8 mouse cellular contexts compared by ENCODE assay signal in genomic region chr5:21784161-21785052, GRCm38 (mm10). TPM values are rescaled to one million over a fixed set of nuclear protein-coding genes. Genes with fewer than 3 reads are reported as not detected.
DNase-seq lines count a peak whose midpoint lies in the region; ATAC-seq and TF ChIP-seq lines count a peak whose summit lies in the region.

No protein-coding gene starts in this region.

- peak overlapping the region; percentile 61 for H3ac ChIP-seq in myocyte (ENCODE audit: control insufficient read depth, insufficient read length)

- peak overlapping the region; percentile 82 for H3K27ac ChIP-seq in hindbrain, embryonic 12.5 days
- peak overlapping the region; percentile 62 for H3K27ac ChIP-seq in limb, embryonic 15.5 days

- peak; percentile 22 for ATAC-seq in frontal cortex, adult (ENCODE audit: low TSS enrichment)
- ATAC-seq in hindbrain, embryonic 12.5 days (ENCODE audit: low FRiP score), result peak; percentile 87
- ATAC-seq in limb, embryonic 15.5 days (ENCODE audit: insufficient number of reproducible peaks, low FRiP score, low TSS enrichment, low read depth), result peak; percentile 62

- peaks cover 40% of the 10 kb centered on the region for H3K79me2 ChIP-seq in myocyte (ENCODE audit: control insufficient read depth, insufficient read depth)

- peak overlapping the region; percentile 83 for H3K4me3 ChIP-seq in hindbrain, embryonic 12.5 days
- H3K4me3 ChIP-seq in limb, embryonic 15.5 days, result peak overlapping the region; percentile 96
- H3K4me3 ChIP-seq in myocyte, result peak overlapping the region; percentile 76

- DNase-seq in frontal cortex, adult 2 months (ENCODE audit: extremely low spot score in 1 of 2, low spot score in 1 of 2), result no peak
- peak; percentile 29 for DNase-seq in MN1 (ENCODE audit: low spot score)
- peak; percentile 8 for DNase-seq in embryo, embryonic 11.5 days (ENCODE audit: low read depth, low spot score)
- DNase-seq in layer of hippocampus, adult 11-12 months (ENCODE audit: low spot score), result no peak

- H3K4me1 ChIP-seq in hindbrain, embryonic 12.5 days, result peaks cover 28% of the 10 kb centered on the region
- H3K4me1 ChIP-seq in limb, embryonic 15.5 days, result peaks cover 11% of the 10 kb centered on the region

- under 1% methylated on average over 50 of the region's 51 CpGs for WGBS in hindbrain, embryonic 12.5 days
- WGBS in limb, embryonic 15.5 days, result under 1% methylated on average over 51 of the region's 51 CpGs

- H3K36me3 ChIP-seq in hindbrain, embryonic 12.5 days, result peaks cover 38% of the 10 kb centered on the region
- peaks cover 37% of the 10 kb centered on the region for H3K36me3 ChIP-seq in limb, embryonic 15.5 days
- peaks cover 21% of the 10 kb centered on the region for H3K36me3 ChIP-seq in myocyte (ENCODE audit: control insufficient read depth, insufficient read depth)

- peak overlapping the region; percentile 96 for H3K4me2 ChIP-seq in hindbrain, embryonic 12.5 days (replicated peaks)
- peak overlapping the region; percentile 96 for H3K4me2 ChIP-seq in limb, embryonic 15.5 days
- H3K4me2 ChIP-seq in myocyte (ENCODE audit: low read depth), result peak overlapping the region; percentile 98

- no peak for TF ChIP-seq POLR2A in myocyte (IDR thresholded peaks at IDR 0.05; ENCODE audit: insufficient read length, low read depth)

- H3K9me3 ChIP-seq in hindbrain, embryonic 12.5 days (replicated peaks), result no peaks in the 10 kb centered on the region
- H3K9me3 ChIP-seq in limb, embryonic 15.5 days, result no peaks in the 10 kb centered on the region

- H3K9ac ChIP-seq in hindbrain, embryonic 12.5 days, result peak overlapping the region; percentile 88
- peak overlapping the region; percentile 71 for H3K9ac ChIP-seq in limb, embryonic 15.5 days

- H3K27me3 ChIP-seq in hindbrain, embryonic 12.5 days, result no peaks in the 10 kb centered on the region
- H3K27me3 ChIP-seq in limb, embryonic 15.5 days, result no peaks in the 10 kb centered on the region
- no peaks in the 10 kb centered on the region for H3K27me3 ChIP-seq in myocyte (ENCODE audit: control insufficient read depth, insufficient read depth, insufficient read length)

TF ChIP-seq in myocyte, 11 proteins besides CTCF, POLR2A, EP300 and RAD21:
- TF ChIP-seq CEBPB (IDR thresholded peaks at IDR 0.05; ENCODE audit: insufficient read depth, poor library complexity, severe bottlenecking), result no peak
- TF ChIP-seq MYOD1 (IDR thresholded peaks at IDR 0.05; ENCODE audit: control insufficient read depth in 1 of 3, insufficient read length in 2 of 3, low read depth in 2 of 3), result peak in 1 of 3 experiments; percentile 40
- no peak for TF ChIP-seq SRF (IDR thresholded peaks at IDR 0.05; ENCODE audit: control insufficient read depth, insufficient read length, low read depth)
- TF ChIP-seq MYOG (IDR thresholded peaks at IDR 0.05; ENCODE audit: control insufficient read depth in 1 of 3, insufficient read depth in 1 of 3, insufficient read length in 2 of 3, low read depth in 2 of 3), result no peak

RNA-seq across cellular contexts. Expression of gene Dnajc2, which starts 0.6 kb away (rescaled TPM):
- polyA plus RNA-seq in frontal cortex, adult 2 months (2012; rRNA removed), result 21.5 and 24.1 TPM in 2 replicates
- polyA plus RNA-seq in hindbrain, embryonic 12.5 days (2016; fragmentation: Nextera tagmentation; extraction: Ambion mirVana), result 81.0 and 86.5 TPM in 2 replicates
- 51.0 and 52.1 TPM in 2 replicates for polyA plus RNA-seq in limb, embryonic 15.5 days (2015; fragmentation: Nextera tagmentation; extraction: Ambion mirVana)
- 15.4 TPM for polyA plus RNA-seq in myocyte (2012; fragmentation: generic; extraction: Trizol)

RNA-seq across cellular contexts. Expression of gene Psmc2, which starts 0.7 kb away (rescaled TPM):
- 91.4 and 96.8 TPM in 2 replicates for polyA plus RNA-seq in frontal cortex, adult 2 months (2012; rRNA removed)
- polyA plus RNA-seq in hindbrain, embryonic 12.5 days (2016; fragmentation: Nextera tagmentation; extraction: Ambion mirVana), result 193 and 205 TPM in 2 replicates
- 170 and 174 TPM in 2 replicates for polyA plus RNA-seq in limb, embryonic 15.5 days (2015; fragmentation: Nextera tagmentation; extraction: Ambion mirVana)
- polyA plus RNA-seq in myocyte (2012; fragmentation: generic; extraction: Trizol), result 196 TPM

RNA-seq across cellular contexts. Expression of gene Pmpcb, which starts 47.5 kb away (rescaled TPM):
- polyA plus RNA-seq in frontal cortex, adult 2 months (2012; rRNA removed), result 56.2 and 61.2 TPM in 2 replicates
- 85.9 and 90.0 TPM in 2 replicates for polyA plus RNA-seq in hindbrain, embryonic 12.5 days (2016; fragmentation: Nextera tagmentation; extraction: Ambion mirVana)
- 67.7 and 80.0 TPM in 2 replicates for polyA plus RNA-seq in limb, embryonic 15.5 days (2015; fragmentation: Nextera tagmentation; extraction: Ambion mirVana)
- 126 TPM for polyA plus RNA-seq in myocyte (2012; fragmentation: generic; extraction: Trizol)

Comparison
In these comparisons a context has a peak if more than half of its experiments do, and no peak if none do; other contexts are left out.
1. ATAC-seq: peak in every context shown above with its lines; median percentile 87 in hindbrain, embryonic 12.5 days; 62 in limb, embryonic 15.5 days; 22 in frontal cortex, adult.
2. DNase-seq: peak in MN1 (single experiment) and embryo, embryonic 11.5 days (single experiment); none in frontal cortex, adult 2 months (0 of 2) and layer of hippocampus, adult 11-12 months (single experiment).
3. Peak in every context shown above with its lines, with median percentiles within 50 percentile points of each other: H3K4me2 ChIP-seq and H3K4me3 ChIP-seq.